In the genomic region with DNA sequence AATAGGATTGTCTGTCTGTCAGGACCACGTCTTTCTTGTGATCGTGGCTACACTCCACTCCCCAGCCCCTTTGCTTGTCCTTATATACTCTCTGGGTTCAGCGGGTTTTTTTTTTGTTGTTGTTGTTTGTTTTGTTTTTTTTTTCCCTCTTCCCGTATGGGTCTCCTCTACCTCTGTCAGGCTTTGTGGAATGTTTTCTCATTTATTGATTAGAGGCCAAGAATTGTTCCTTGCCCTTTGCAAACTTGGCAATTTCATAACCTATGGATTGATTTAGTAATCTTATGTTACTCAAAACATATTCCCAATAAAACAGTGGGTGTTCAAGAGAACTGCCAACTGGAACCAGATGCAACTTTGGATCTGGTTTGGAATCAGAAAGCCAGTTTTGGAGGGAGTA, we compare ENCODE assay signal across 14 mouse cellular contexts. TPM values are rescaled to one million over a fixed set of nuclear protein-coding genes. Genes with fewer than 3 reads are reported as not detected.
"Had no signal": no experiment of that assay in that cellular context is flagged by ENCODE, and none has a peak within 500 bp of the region (broad histone marks: within the 10 kb centered on the region; RNA-seq: fewer than 3 reads in every experiment).

A gene (minus strand): TSS at position 101 of the 400 bp plus-strand sequence.

RNA-seq across cellular contexts. Expression of the gene that starts here (rescaled TPM):
- total RNA-seq: neutrophil, adult 5-6 weeks had no signal
- polyA plus RNA-seq: neural tube, embryonic 13.5 days; neural tube, embryonic 14.5 days; neural tube, embryonic 15.5 days; small intestine, adult 2 months; spleen, adult 2 months; stomach, embryonic 14.5 days; stomach, embryonic 15.5 days; stomach, embryonic 16.5 days; stomach, postnatal 0 days; testis, adult 2 months; thymus, adult 2 months; thymus, postnatal 0 days; urinary bladder, adult 2 months had no signal
